Mouse (Mus musculus) testis, adult 2 months (tissue): ENCODE measurements around the gene Asic5.

Experiments used
- CTCF ChIP-seq: fragments of 200-500 bp; IDR thresholded peaks from 2 replicates; pipeline ENCODE4 v1.5.1; 2012; ENCODE audit warnings: low read depth, mild to moderate bottlenecking, inconsistent platforms, low read length, moderate library complexity; ENCODE audit not compliant: control insufficient read depth, insufficient read depth, insufficient replicate concordance
- POLR2A ChIP-seq: fragments of 200-500 bp; IDR thresholded peaks from 2 replicates; pipeline ENCODE4 v1.6.1; 2012; ENCODE audit warnings: low read depth, mild to moderate bottlenecking, inconsistent platforms, low read length, moderate library complexity; ENCODE audit not compliant: control insufficient read depth

DNA sequence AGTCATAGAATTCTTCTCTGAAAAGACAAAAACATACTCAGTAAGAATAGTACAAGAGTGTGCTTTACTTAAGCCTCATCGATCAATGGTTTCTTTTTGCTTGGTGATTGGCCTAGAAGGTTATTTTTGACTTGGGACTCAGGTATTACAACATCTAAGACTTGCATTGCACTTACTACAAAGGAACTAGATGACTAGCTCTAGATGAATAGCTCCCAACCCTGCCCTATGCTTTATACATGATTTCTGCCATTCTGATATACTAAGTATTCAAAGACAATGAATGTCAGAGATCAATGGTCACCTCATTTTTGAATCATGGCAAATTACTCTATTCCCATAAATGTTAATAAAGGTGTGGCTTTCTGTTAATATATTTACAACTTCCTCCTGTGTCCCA, 24.9 kb downstream of the Asic5 start:
- TF ChIP-seq POLR2A (no peak), CTCF (no peak)
